Mouse (Mus musculus) bone marrow, adult 2 months (tissue): ENCODE data around the gene Pacrg.

Experiments
- CTCF ChIP-seq: fragments of 200-500 bp; IDR thresholded peaks from 2 replicates; pipeline ENCODE4 v1.5.1; 2011; ENCODE audit warnings: low read length, control low read depth; ENCODE audit not compliant: control insufficient read depth, insufficient read depth
- POLR2A ChIP-seq: fragments of 200-500 bp; IDR thresholded peaks from 2 replicates; pipeline ENCODE4 v1.6.1; 2011; ENCODE audit warnings: low read depth, mild to moderate bottlenecking, control low read depth, low read length, borderline replicate concordance; ENCODE audit not compliant: control insufficient read depth

- no peak for TF ChIP-seq POLR2A
- TF ChIP-seq CTCF = no peak
Measured at GRCm38 (mm10) chr17:10386548-10386947, 453.6 kb downstream of the Pacrg start.
